Mouse (Mus musculus): Measurements from ENCODE around the gene Sigmar1. TPM values are rescaled to one million over a fixed set of nuclear protein-coding genes. Genes with fewer than 3 reads are reported as not detected.

The Sigmar1 gene
- total RNA-seq, 2 experiments from 2014 or later: 67.8 to 83.8 TPM

GRCm38 (mm10) chr4:41759206-41759605 is 3.2 kb upstream of the Sigmar1 start:
- peak in 1 of 2 experiments; percentile 49 for DNase-seq (ENCODE audit: low spot score in 2 of 2)
- intact Hi-C loops (cut with DNase I): no loop called here

- intact Hi-C loops (cut with DNase I): no loop called here
- no peak for DNase-seq (ENCODE audit: low spot score in 2 of 2)
Measured at GRCm38 (mm10) chr4:41758701-41759100, 2.7 kb upstream of the Sigmar1 start.

GRCm38 (mm10) chr4:41758021-41758420 is 2.1 kb upstream of the Sigmar1 start:
- DNase-seq (ENCODE audit: low spot score in 2 of 2): no peak
- intact Hi-C loops (cut with DNase I): no loop called here

GRCm38 (mm10) chr4:41757321-41757720 is 1.4 kb upstream of the Sigmar1 start:
- intact Hi-C loops (cut with DNase I): no loop called here
- no peak for DNase-seq (ENCODE audit: low spot score in 2 of 2)

GRCm38 (mm10) chr4:41756440-41756839 is 483 bp upstream of the Sigmar1 start:
- intact Hi-C loops (cut with DNase I): no loop called here
- DNase-seq (ENCODE audit: low spot score in 2 of 2): no peak

GRCm38 (mm10) chr4:41754797-41755337 is 1.1 kb downstream of the Sigmar1 start, which contains the start of gene Galt:
Gene Galt, plus strand, starts transcription at chr4:41755228.
- intact Hi-C loops (cut with DNase I): no loop called here
- DNase-seq (ENCODE audit: low spot score in 2 of 2): peak in 1 of 2 experiments; percentile 48

- DNase-seq (ENCODE audit: low spot score in 2 of 2): no peak
- intact Hi-C loops (cut with DNase I): no loop called here
Measured at GRCm38 (mm10) chr4:41745021-41745420, 10.9 kb downstream of the Sigmar1 start.

- intact Hi-C loops (cut with DNase I): no loop called here
- DNase-seq (ENCODE audit: low spot score in 2 of 2): no peak
Measured at GRCm38 (mm10) chr4:41744131-41744530, 11.8 kb downstream of the Sigmar1 start.

- DNase-seq (ENCODE audit: low spot score in 2 of 2): peak; percentile 92 to 94
- intact Hi-C loops (cut with DNase I): no loop called here
Measured at GRCm38 (mm10) chr4:41741158-41741560, 14.8 kb downstream of the Sigmar1 start.

GRCm38 (mm10) chr4:41740380-41741157 is 15.4 kb downstream of the Sigmar1 start:
- intact Hi-C loops (cut with DNase I): no loop called here

GRCm38 (mm10) chr4:41739260-41739659 is 16.7 kb downstream of the Sigmar1 start:
- no peak for DNase-seq (ENCODE audit: low spot score in 2 of 2)
- intact Hi-C loops (cut with DNase I): no loop called here

More at GRCm38 (mm10) chr4:41740380-41741157, 15.4 kb downstream of the Sigmar1 start:
- peak; percentile 73 to 85 for DNase-seq (ENCODE audit: low spot score in 2 of 2)

- intact Hi-C loops (cut with DNase I): no loop called here
- DNase-seq (ENCODE audit: low spot score in 2 of 2): no peak
Measured at GRCm38 (mm10) chr4:41738256-41738603, 17.7 kb downstream of the Sigmar1 start.

- DNase-seq (ENCODE audit: low spot score in 2 of 2): peak; percentile 83 to 89
- intact Hi-C loops (cut with DNase I): loop anchor here (2.0 kb wide), 1 partner anchor 23 kb away; no protein-coding TSS in a partner anchor
Measured at GRCm38 (mm10) chr4:41737602-41738255, 18.2 kb downstream of the Sigmar1 start.

- intact Hi-C loops (cut with DNase I): no loop called here
- no peak for DNase-seq (ENCODE audit: low spot score in 2 of 2)
Measured at GRCm38 (mm10) chr4:41731052-41731765, 24.7 kb downstream of the Sigmar1 start, which contains the start of gene Arid3c. Gene Arid3c, minus strand, starts transcription at chr4:41731142.

- intact Hi-C loops (cut with DNase I): no loop called here
- DNase-seq (ENCODE audit: low spot score in 2 of 2): no peak
Measured at GRCm38 (mm10) chr4:41726826-41727621, 28.9 kb downstream of the Sigmar1 start.

GRCm38 (mm10) chr4:41722918-41723351 is 33.0 kb downstream of the Sigmar1 start, which contains the start of gene Dctn3:
Gene Dctn3, minus strand, starts transcription at chr4:41723170.
- intact Hi-C loops (cut with DNase I): no loop called here
- DNase-seq (ENCODE audit: low spot score in 2 of 2): peak; percentile 94 to 99

- no peak for DNase-seq (ENCODE audit: low spot score in 2 of 2)
- intact Hi-C loops (cut with DNase I): no loop called here
Measured at GRCm38 (mm10) chr4:41716834-41717233, 39.1 kb downstream of the Sigmar1 start.

- intact Hi-C loops (cut with DNase I): loop anchor here (2.0 kb wide), 1 partner anchor 21 kb away; no protein-coding TSS in a partner anchor
- DNase-seq (ENCODE audit: low spot score in 2 of 2): peak; percentile 71 to 84
Measured at GRCm38 (mm10) chr4:41715596-41715995, 40.4 kb downstream of the Sigmar1 start.

GRCm38 (mm10) chr4:41715082-41715481 is 40.9 kb downstream of the Sigmar1 start:
- no peak for DNase-seq (ENCODE audit: low spot score in 2 of 2)
- intact Hi-C loops (cut with DNase I): loop anchor here (2.0 kb wide), 1 partner anchor 22 kb away; no protein-coding TSS in a partner anchor
